Mouse (Mus musculus): Measurements from ENCODE around the gene Prrt4. TPM values are rescaled to one million over a fixed set of nuclear protein-coding genes. Genes with fewer than 3 reads are reported as not detected.
"Not testable (repeated sequence)": the region's sequence is repeated elsewhere in the genome, so short reads cannot be mapped to it uniquely, and the experiment has no call there.

Gene Prrt4
- total RNA-seq (2021): 1 to 10 TPM; 1.3 to 1.7 TPM
- long read RNA-seq, experiment 1, partial matches to known transcripts: 0 of 4 reads
- long read RNA-seq, experiment 1, other reads (novel, unspliced or antisense): 4 of 4 reads
- long read RNA-seq, experiment 2: 0 reads

GRCm38 (mm10) chr6:29178888-29179658 lies at the start of gene Prrt4:
TSS of gene Prrt4 (minus strand) at chr6:29179584.
- peak; percentile 61 to 71 for DNase-seq

- not testable (repeated sequence) for DNase-seq
Observed at GRCm38 (mm10) chr6:29217717-29218116, 38.3 kb upstream of the Prrt4 start.

GRCm38 (mm10) chr6:29215881-29216501 lies 36.6 kb upstream of the Prrt4 start, which contains the start of gene Impdh1:
TSS of gene Impdh1 (minus strand) at chr6:29216364.
- DNase-seq: peak; percentile 88 to 90

- DNase-seq: no peak
Observed at GRCm38 (mm10) chr6:29215181-29215580, 35.8 kb upstream of the Prrt4 start.

- peak in 1 of 2 experiments; percentile 30 for DNase-seq
Observed at GRCm38 (mm10) chr6:29214776-29215175, 35.4 kb upstream of the Prrt4 start.

GRCm38 (mm10) chr6:29214245-29214644 lies 34.9 kb upstream of the Prrt4 start:
- peak; percentile 53 to 83 for DNase-seq

GRCm38 (mm10) chr6:29213436-29213835 lies 34.1 kb upstream of the Prrt4 start:
- DNase-seq: no peak

GRCm38 (mm10) chr6:29211806-29212492 lies 32.6 kb upstream of the Prrt4 start:
- DNase-seq: peak; percentile 85 to 91

- no peak for DNase-seq
Observed at GRCm38 (mm10) chr6:29211146-29211545, 31.8 kb upstream of the Prrt4 start.

- DNase-seq: no peak
Observed at GRCm38 (mm10) chr6:29210231-29210936, 31.0 kb upstream of the Prrt4 start.

GRCm38 (mm10) chr6:29208178-29208577 lies 28.8 kb upstream of the Prrt4 start:
- DNase-seq: no peak

- no peak for DNase-seq
Observed at GRCm38 (mm10) chr6:29207017-29207416, 27.6 kb upstream of the Prrt4 start.

- DNase-seq: no peak
Observed at GRCm38 (mm10) chr6:29206006-29206405, 26.6 kb upstream of the Prrt4 start.

- peak; percentile 52 to 77 for DNase-seq
Observed at GRCm38 (mm10) chr6:29204932-29205614, 25.7 kb upstream of the Prrt4 start.

GRCm38 (mm10) chr6:29203861-29204585 lies 24.6 kb upstream of the Prrt4 start:
- no peak for DNase-seq

- no peak for DNase-seq
Observed at GRCm38 (mm10) chr6:29203096-29203495, 23.7 kb upstream of the Prrt4 start.

- DNase-seq: no peak
Observed at GRCm38 (mm10) chr6:29201988-29202387, 22.6 kb upstream of the Prrt4 start.

GRCm38 (mm10) chr6:29201341-29201740 lies 22.0 kb upstream of the Prrt4 start:
- DNase-seq: no peak

GRCm38 (mm10) chr6:29200496-29200895 lies 21.1 kb upstream of the Prrt4 start:
- DNase-seq: no peak

- DNase-seq: no peak
Observed at GRCm38 (mm10) chr6:29199223-29199855, 20.0 kb upstream of the Prrt4 start.

Measured in heart, adult 18-20 months (tissue).